11 mouse cellular contexts compared by ENCODE assay signal in the genomic region with DNA sequence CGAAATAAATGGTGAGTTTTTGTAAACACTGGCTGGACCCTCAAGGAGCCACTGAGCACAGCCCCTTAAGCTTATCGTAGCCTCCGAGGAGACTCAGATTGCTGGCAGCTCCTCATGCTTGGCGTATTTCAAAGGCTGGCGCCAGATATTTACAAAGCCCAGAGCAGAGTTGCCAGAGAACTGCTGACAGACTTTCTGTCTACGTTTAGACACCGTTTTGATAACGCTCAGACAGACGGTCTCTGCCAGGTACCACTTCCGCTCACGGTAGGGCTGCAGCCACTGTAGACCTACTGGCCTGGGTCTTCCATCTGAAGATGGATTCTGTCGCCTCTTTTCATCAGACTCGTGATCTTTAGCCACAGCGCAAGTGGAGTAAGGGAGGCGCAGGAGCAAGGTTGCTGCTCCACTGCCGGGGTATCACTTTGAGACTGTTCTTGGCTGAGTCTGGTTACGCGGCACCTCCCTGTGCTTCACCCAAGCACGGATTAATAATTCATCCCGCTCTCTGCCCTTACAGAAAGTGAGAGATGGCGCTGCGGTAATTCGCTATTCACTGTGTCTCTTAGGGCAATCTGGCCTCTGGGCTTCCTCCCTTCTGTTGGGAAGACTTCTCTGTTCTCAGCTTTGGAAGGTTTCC. TPM values are rescaled to one million over a fixed set of nuclear protein-coding genes. Genes with fewer than 3 reads are reported as not detected.
DNase-seq lines count a peak whose midpoint lies in the region; ATAC-seq lines count a peak whose summit lies in the region.
"Had no signal": no experiment of that assay in that cellular context is flagged by ENCODE, and none has a peak within 500 bp of the region (broad histone marks: within the 10 kb centered on the region; RNA-seq: fewer than 3 reads in every experiment).

No protein-coding gene starts in this region.

- peak overlapping the region; percentile 20 to 66 for H3K27ac ChIP-seq in heart, embryonic 14.5 days (replicated peaks in 1 of 2; ENCODE audit: control insufficient read depth in 1 of 2, insufficient read depth in 1 of 2, low read depth in 2 of 2, low read length in 2 of 2)
- no peak overlapping the region for H3K27ac ChIP-seq in stomach, embryonic 16.5 days (ENCODE audit: low read length)
- H3K27ac ChIP-seq: macrophage; neural tube, embryonic 13.5 days had no signal

- H3K4me3 ChIP-seq in heart, embryonic 14.5 days (ENCODE audit: control insufficient read depth in 1 of 2, insufficient read depth in 1 of 2, low read depth in 1 of 2, low read length in 2 of 2) = peak overlapping the region; percentile 38 to 43
- no peak overlapping the region for H3K4me3 ChIP-seq in stomach, embryonic 16.5 days (replicated peaks; ENCODE audit: low read length)
- H3K4me3 ChIP-seq: neural tube, embryonic 13.5 days had no signal

- no peaks in the 10 kb centered on the region for H3K27me3 ChIP-seq in heart, embryonic 14.5 days (ENCODE audit: control insufficient read depth, insufficient read depth, low read length)
- no peaks in the 10 kb centered on the region for H3K27me3 ChIP-seq in stomach, embryonic 16.5 days (ENCODE audit: control insufficient read depth, insufficient read depth, low read length)
- H3K27me3 ChIP-seq: neural tube, embryonic 13.5 days had no signal

- 25% methylated on average over 23 of the region's 23 CpGs for WGBS in heart, embryonic 14.5 days
- WGBS in stomach, embryonic 16.5 days = 62% methylated on average over 23 of the region's 23 CpGs

- no peaks in the 10 kb centered on the region for H3K9me3 ChIP-seq in heart, embryonic 14.5 days (ENCODE audit: control insufficient read depth, low read length)
- no peaks in the 10 kb centered on the region for H3K9me3 ChIP-seq in stomach, embryonic 16.5 days (replicated peaks; ENCODE audit: control insufficient read depth, low read length)
- H3K9me3 ChIP-seq: neural tube, embryonic 13.5 days had no signal

- ATAC-seq in frontal cortex, adult (ENCODE audit: low TSS enrichment) = peak; percentile 69
- peak; percentile 71; the same call in 1 of the 2 replicates for ATAC-seq in heart, embryonic 14.5 days (ENCODE audit: insufficient number of reproducible peaks, insufficient read depth, low FRiP score, low read depth)
- no peak for ATAC-seq in stomach, embryonic 16.5 days (ENCODE audit: insufficient read depth, low FRiP score)
- no peak for ATAC-seq in activated CD4-positive, CD25-positive, alpha-beta regulatory T cell, adult 4 months

- no peak for DNase-seq in frontal cortex, postnatal 10 days (ENCODE audit: low spot score in 2 of 2)
- peak; percentile 6 for DNase-seq in right cerebral cortex, postnatal 4 days
- no peak for DNase-seq in right cerebral cortex, postnatal 14 days
- no peak for DNase-seq in retina, embryonic 14.5 days (ENCODE audit: low spot score)

- no peaks in the 10 kb centered on the region for H3K36me3 ChIP-seq in heart, embryonic 14.5 days (ENCODE audit: control insufficient read depth, insufficient read depth, low read length)
- no peaks in the 10 kb centered on the region for H3K36me3 ChIP-seq in stomach, embryonic 16.5 days (ENCODE audit: control insufficient read depth, insufficient read depth, low read length)
- H3K36me3 ChIP-seq: neural tube, embryonic 13.5 days had no signal

- H3K4me2 ChIP-seq in heart, embryonic 14.5 days (ENCODE audit: low read length) = peak overlapping the region; percentile 74
- peak overlapping the region; percentile 21; the same call in 1 of the 2 replicates for H3K4me2 ChIP-seq in stomach, embryonic 16.5 days (ENCODE audit: low read depth, low read length)
- H3K4me2 ChIP-seq: neural tube, embryonic 13.5 days had no signal

- H3K9ac ChIP-seq in heart, embryonic 14.5 days (ENCODE audit: low read length) = peak overlapping the region; percentile 64
- H3K9ac ChIP-seq in stomach, embryonic 16.5 days (ENCODE audit: low read length) = no peak overlapping the region
- H3K9ac ChIP-seq: neural tube, embryonic 13.5 days had no signal

- peaks cover 7 to 10% of the 10 kb centered on the region in 2 experiments; a peak in 2 of 4 replicates for H3K4me1 ChIP-seq in heart, embryonic 14.5 days (ENCODE audit: control insufficient read depth in 2 of 2, insufficient read depth in 2 of 2, low read length in 2 of 2)
- no peaks in the 10 kb centered on the region for H3K4me1 ChIP-seq in stomach, embryonic 16.5 days (ENCODE audit: control insufficient read depth, insufficient read depth, low read length)
- H3K4me1 ChIP-seq: neural tube, embryonic 13.5 days had no signal

RNA-seq across cellular contexts. Expression of a gene that starts 40.7 kb away (rescaled TPM):
- 5.1 and 6.5 TPM in 2 replicates for polyA plus RNA-seq in heart, embryonic 14.5 days (2014; fragmentation: Nextera tagmentation; extraction: Ambion mirVana)
- polyA plus RNA-seq in stomach, embryonic 16.5 days (2015; fragmentation: Nextera tagmentation; extraction: Ambion mirVana) = 0.13 and 0.25 TPM in 2 replicates
- not detected for polyA plus RNA-seq in activated CD4-positive, CD25-positive, alpha-beta regulatory T cell, adult 4 months (2017; shearing (Covaris generic))
- polyA plus RNA-seq: gonadal fat pad, adult 2 months; macrophage had no signal

Comparison
In these comparisons a context has a peak if more than half of its experiments do, and no peak if none do; other contexts are left out.
1. ATAC-seq: peak in frontal cortex, adult (single experiment) and heart, embryonic 14.5 days (single experiment); none in stomach, embryonic 16.5 days (single experiment) and activated CD4-positive, CD25-positive, alpha-beta regulatory T cell, adult 4 months (single experiment).